Comparison of ENCODE assay signal across 9 mouse cellular contexts in the genomic region with DNA sequence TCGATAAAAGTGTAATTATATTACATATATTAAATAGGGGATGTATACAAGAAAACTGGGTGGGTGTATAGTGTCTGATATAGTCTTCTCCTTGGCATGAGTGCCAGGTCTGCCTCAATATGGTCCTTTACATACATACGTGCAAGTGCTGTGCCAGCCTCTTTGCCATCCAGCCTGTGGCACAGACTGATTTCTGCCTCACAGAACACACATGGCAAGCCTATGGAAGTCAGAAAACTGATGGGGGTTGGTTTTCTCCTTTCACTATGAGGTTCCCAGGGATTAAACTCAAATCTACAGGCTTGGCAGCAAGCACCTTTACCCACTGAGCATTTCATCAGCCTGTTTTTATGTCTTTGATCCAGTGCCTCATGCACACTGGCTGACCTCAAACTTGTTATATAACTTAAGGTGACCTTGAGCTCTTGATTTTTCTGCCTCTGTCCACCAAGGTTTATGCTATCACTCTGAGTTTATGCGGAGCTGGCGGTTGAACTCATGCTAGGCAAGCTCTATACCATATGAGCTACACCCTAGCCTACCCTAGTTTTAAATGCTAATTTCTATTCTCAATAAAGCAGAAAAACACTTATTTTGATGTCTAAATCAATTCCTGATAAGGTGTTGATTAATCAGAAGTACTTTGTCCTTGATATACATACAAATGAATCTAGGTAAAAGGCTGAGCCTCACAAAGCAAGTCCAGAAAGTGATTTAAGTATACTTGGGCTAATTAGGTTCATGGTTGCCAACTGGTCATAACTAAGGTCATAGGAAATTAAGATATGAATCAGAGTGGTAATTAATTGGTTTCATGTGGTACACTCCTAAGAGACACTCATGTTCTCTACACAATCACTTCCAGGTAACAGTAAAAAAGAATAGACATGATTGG. TPM values are rescaled to one million over a fixed set of nuclear protein-coding genes. Genes with fewer than 3 reads are reported as not detected.
A peak's percentile ranks its signal among the peaks of the same experiment; 100 is the strongest.
DNase-seq lines count a peak whose midpoint lies in the region; ATAC-seq lines count a peak whose summit lies in the region.
"Had no signal": no experiment of that assay in that cellular context is flagged by ENCODE, and none has a peak within 500 bp of the region (broad histone marks: within the 10 kb centered on the region; RNA-seq: fewer than 3 reads in every experiment).

No protein-coding gene starts in this region.

- ATAC-seq in lung, embryonic 16.5 days (ENCODE audit: low read depth), result peak; percentile 56; the same call in 1 of the 2 replicates
- peak; percentile 80 for ATAC-seq in forebrain, embryonic 13.5 days
- peak; percentile 63 for ATAC-seq in neural tube, embryonic 13.5 days (ENCODE audit: low read depth)

- H3K4me2 ChIP-seq in lung, embryonic 16.5 days (ENCODE audit: low read depth, low read length), result no peak overlapping the region
- no peak overlapping the region for H3K4me2 ChIP-seq in forebrain, embryonic 13.5 days
- no peak overlapping the region for H3K4me2 ChIP-seq in neural tube, embryonic 13.5 days

- no peaks in the 10 kb centered on the region for H3K36me3 ChIP-seq in lung, embryonic 16.5 days (ENCODE audit: control insufficient read depth, insufficient read depth, low read length)
- no peaks in the 10 kb centered on the region for H3K36me3 ChIP-seq in forebrain, embryonic 13.5 days (ENCODE audit: poor library complexity, severe bottlenecking)
- no peaks in the 10 kb centered on the region for H3K36me3 ChIP-seq in limb, embryonic 10.5 days
- H3K36me3 ChIP-seq in neural tube, embryonic 13.5 days, result no peaks in the 10 kb centered on the region

- H3K27me3 ChIP-seq in lung, embryonic 16.5 days (ENCODE audit: control insufficient read depth, insufficient read depth, low read depth, low read length), result no peaks in the 10 kb centered on the region
- H3K27me3 ChIP-seq in forebrain, embryonic 13.5 days, result no peaks in the 10 kb centered on the region
- H3K27me3 ChIP-seq in limb, embryonic 10.5 days (ENCODE audit: low read depth, poor library complexity, severe bottlenecking), result no peaks in the 10 kb centered on the region
- no peaks in the 10 kb centered on the region for H3K27me3 ChIP-seq in neural tube, embryonic 13.5 days
- H3K27me3 ChIP-seq: megakaryocyte, embryonic 14.5 days had no signal

- WGBS in lung, embryonic 16.5 days, result 65% methylated on average over 4 of the region's 4 CpGs
- WGBS in forebrain, embryonic 13.5 days, result 74% methylated on average over 4 of the region's 4 CpGs
- 71% methylated on average over 4 of the region's 4 CpGs for WGBS in limb, embryonic 10.5 days
- WGBS in neural tube, embryonic 13.5 days, result 70% methylated on average over 4 of the region's 4 CpGs

- peaks cover 11% of the 10 kb centered on the region; the same call in 1 of the 2 replicates for H3K9me3 ChIP-seq in lung, embryonic 16.5 days (ENCODE audit: control insufficient read depth, low read length)
- no peaks in the 10 kb centered on the region for H3K9me3 ChIP-seq in forebrain, embryonic 13.5 days (replicated peaks)
- H3K9me3 ChIP-seq in limb, embryonic 10.5 days (replicated peaks), result peaks cover 4% of the 10 kb centered on the region; the same call in 1 of the 2 replicates
- H3K9me3 ChIP-seq in neural tube, embryonic 13.5 days, result peaks cover 6% of the 10 kb centered on the region

- no peaks in the 10 kb centered on the region for H3K4me1 ChIP-seq in lung, embryonic 16.5 days (replicated peaks; ENCODE audit: control insufficient read depth, insufficient read depth, low read length)
- H3K4me1 ChIP-seq in forebrain, embryonic 13.5 days, result no peaks in the 10 kb centered on the region
- H3K4me1 ChIP-seq in limb, embryonic 10.5 days, result no peaks in the 10 kb centered on the region
- no peaks in the 10 kb centered on the region for H3K4me1 ChIP-seq in neural tube, embryonic 13.5 days (replicated peaks)
- H3K4me1 ChIP-seq: megakaryocyte, embryonic 14.5 days had no signal

- intact Hi-C loops in left cerebral cortex, postnatal 36 days (cut with DNase I), result no loop called here

- no peak for DNase-seq in lung, postnatal 4 days
- peak; percentile 30 for DNase-seq in limb, embryonic 10.5 days (ENCODE audit: low spot score)
- DNase-seq in frontal cortex, postnatal 36 days (ENCODE audit: low spot score in 2 of 2), result no peak
- no peak for DNase-seq in left cerebral cortex, postnatal 36 days (ENCODE audit: low spot score in 2 of 2)
- DNase-seq in frontal cortex, postnatal 14 days (ENCODE audit: low spot score in 2 of 2), result no peak

- no peak overlapping the region for H3K9ac ChIP-seq in lung, embryonic 16.5 days (ENCODE audit: low read length)
- H3K9ac ChIP-seq in forebrain, embryonic 13.5 days, result no peak overlapping the region
- H3K9ac ChIP-seq in neural tube, embryonic 13.5 days, result no peak overlapping the region

- no peak overlapping the region for H3K27ac ChIP-seq in lung, embryonic 16.5 days (ENCODE audit: low read length)
- H3K27ac ChIP-seq in forebrain, embryonic 13.5 days, result no peak overlapping the region
- H3K27ac ChIP-seq in limb, embryonic 10.5 days, result no peak overlapping the region
- H3K27ac ChIP-seq in neural tube, embryonic 13.5 days (replicated peaks), result no peak overlapping the region

- H3K4me3 ChIP-seq in lung, embryonic 16.5 days (ENCODE audit: low read length), result no peak overlapping the region
- no peak overlapping the region for H3K4me3 ChIP-seq in forebrain, embryonic 13.5 days
- H3K4me3 ChIP-seq in limb, embryonic 10.5 days, result no peak overlapping the region
- no peak overlapping the region for H3K4me3 ChIP-seq in neural tube, embryonic 13.5 days
- H3K4me3 ChIP-seq: megakaryocyte, embryonic 14.5 days had no signal

RNA-seq across cellular contexts. Expression of gene Abcg2, which starts 26.7 kb away (rescaled TPM):
- polyA plus RNA-seq in lung, embryonic 16.5 days (2015; fragmentation: Nextera tagmentation; extraction: Ambion mirVana), result 56.7 and 62.1 TPM in 2 replicates
- polyA plus RNA-seq in forebrain, embryonic 13.5 days (2015; fragmentation: Nextera tagmentation; extraction: Ambion mirVana), result 33.7 and 35.5 TPM in 2 replicates
- polyA plus RNA-seq in limb, embryonic 10.5 days (2016; fragmentation: Nextera tagmentation; extraction: Ambion mirVana), result 49.3 and 52.5 TPM in 2 replicates
- polyA plus RNA-seq in neural tube, embryonic 13.5 days (2015; fragmentation: Nextera tagmentation; extraction: Ambion mirVana), result 41.7 and 44.4 TPM in 2 replicates
- total RNA-seq in left cerebral cortex, postnatal 36 days (2021), result 10 to 100 TPM; 18.4 to 22.9 TPM
